Mouse (Mus musculus): ENCODE data around the gene 4932429P05Rik.

Gene 4932429P05Rik

DNA sequence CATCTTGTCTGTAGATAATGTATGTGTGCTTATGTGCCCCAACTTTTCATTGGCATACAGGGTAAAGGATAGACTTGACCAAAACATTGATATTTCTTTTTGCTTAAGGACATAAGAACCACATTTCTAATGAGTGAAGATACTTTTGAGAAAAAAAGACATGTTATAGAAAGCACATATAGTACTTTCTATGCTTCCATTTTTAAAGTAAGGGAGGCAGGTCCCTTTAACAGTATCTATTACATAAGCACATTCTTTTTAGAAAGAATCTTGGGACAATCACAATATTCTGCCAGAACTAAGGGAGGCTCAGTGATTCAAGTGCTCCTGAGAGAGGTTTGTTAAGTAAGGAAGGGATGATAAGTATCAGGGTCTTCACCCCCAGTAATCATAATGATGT lies at the start of gene 4932429P05Rik:
4932429P05Rik (plus strand) TSS at position 301 of the 400 bp plus-strand sequence.
- DNase-seq (ENCODE audit: low read depth, low spot score), result no peak
